Mouse (Mus musculus) liver, adult 2 months (tissue): ENCODE measurements around the gene Rhog.

Experiments used
- CTCF ChIP-seq: fragments of 200-500 bp; IDR thresholded peaks from 2 replicates; pipeline ENCODE4 v1.5.1; 2011; ENCODE audit warnings: low read depth, low read length, control low read depth
- POLR2A ChIP-seq: fragments of 200-500 bp; IDR thresholded peaks from 2 replicates; pipeline ENCODE4 v1.6.1; 2011; ENCODE audit warnings: low read length, control low read depth; ENCODE audit not compliant: insufficient read depth; ENCODE audit errors: extremely low read depth

- no peak for TF ChIP-seq CTCF
- no peak for TF ChIP-seq POLR2A
Measured at GRCm38 (mm10) chr7:102256636-102257035, 782 bp upstream of the Rhog start.
